Mouse (Mus musculus): Measurements from ENCODE around the gene Stat6.
A peak's percentile ranks its signal among the peaks of the same experiment; 100 is the strongest.

Gene Stat6

DNA sequence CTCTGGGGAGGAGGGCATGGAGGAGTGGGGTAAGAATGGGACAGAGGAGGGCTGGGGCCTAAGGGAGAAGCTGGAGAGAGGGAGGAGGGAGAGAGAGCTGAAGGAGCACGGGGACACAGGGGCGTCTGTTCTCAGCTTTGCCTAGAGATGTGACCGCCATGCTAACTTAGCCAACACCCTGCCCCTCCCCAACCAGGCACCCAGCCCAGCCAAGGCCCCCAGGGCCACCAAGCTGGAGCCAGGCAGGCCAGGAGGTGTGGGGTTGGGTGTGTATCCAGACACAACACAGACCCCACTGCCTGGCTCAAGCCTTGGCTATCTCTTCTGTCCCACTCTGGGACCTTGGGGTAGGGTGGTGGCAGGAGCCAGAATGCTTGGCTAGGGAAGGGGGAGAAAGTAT lies 27.2 kb upstream of the Stat6 start:
- peak; percentile 17 for DNase-seq

- DNase-seq, result no peak
Observed at GRCm38 (mm10) chr10:127616261-127616679, 26.5 kb upstream of the Stat6 start.

- no peak for DNase-seq
Observed at GRCm38 (mm10) chr10:127617294-127617693, 25.5 kb upstream of the Stat6 start.

- peak; percentile 54 for DNase-seq
Observed at GRCm38 (mm10) chr10:127618173-127618572, 24.6 kb upstream of the Stat6 start.

DNA sequence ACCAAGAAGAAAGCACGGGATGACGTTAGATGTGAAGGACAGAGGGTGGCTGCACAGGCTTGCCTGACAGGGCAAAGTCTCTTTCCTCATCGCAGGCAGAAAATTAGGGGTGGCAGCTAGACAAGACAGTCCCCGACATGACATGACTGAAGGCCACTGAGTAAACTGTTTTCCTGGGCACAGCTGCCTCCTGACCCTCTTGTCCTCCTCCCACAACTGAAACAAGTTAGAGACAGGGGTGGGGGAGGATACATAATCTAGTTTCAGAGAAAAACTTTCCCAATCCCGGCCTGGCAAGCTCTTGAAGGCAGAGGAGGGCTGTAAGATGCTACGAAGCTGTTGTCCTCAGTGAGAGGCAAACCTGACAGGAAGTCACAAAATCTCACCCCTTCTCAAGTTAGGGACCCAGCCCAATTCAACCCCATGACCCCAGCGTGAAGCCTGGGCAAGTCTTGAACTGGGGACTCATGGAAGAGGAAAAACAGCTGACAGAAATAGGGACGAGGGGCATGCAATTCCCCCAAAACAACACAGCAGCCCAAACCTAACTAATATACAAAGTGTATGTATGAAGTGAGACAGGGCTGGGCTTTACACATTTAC lies 23.6 kb upstream of the Stat6 start:
- peak; percentile 41 for DNase-seq

GRCm38 (mm10) chr10:127619941-127620405 lies 22.8 kb upstream of the Stat6 start:
- no peak for DNase-seq

GRCm38 (mm10) chr10:127620406-127621190 lies 22.2 kb upstream of the Stat6 start, which contains the start of gene Lrp1:
Gene Lrp1 (minus strand): TSS chr10:127621148.
- DNase-seq, result no peak

- peak; percentile 88 for DNase-seq
Observed at GRCm38 (mm10) chr10:127621191-127622056, 21.4 kb upstream of the Stat6 start.

- peak; percentile 76 for DNase-seq
Observed at GRCm38 (mm10) chr10:127622057-127622392, 20.8 kb upstream of the Stat6 start.

- DNase-seq, result no peak
Observed at GRCm38 (mm10) chr10:127622661-127623060, 20.1 kb upstream of the Stat6 start.

GRCm38 (mm10) chr10:127623439-127624216 lies 19.2 kb upstream of the Stat6 start:
- no peak for DNase-seq

GRCm38 (mm10) chr10:127626433-127626832 lies 16.4 kb upstream of the Stat6 start:
- DNase-seq, result no peak

GRCm38 (mm10) chr10:127631261-127632214 lies 11.2 kb upstream of the Stat6 start:
- no peak for DNase-seq

GRCm38 (mm10) chr10:127632668-127633271 lies 10.0 kb upstream of the Stat6 start:
- no peak for DNase-seq

- DNase-seq, result no peak
Observed at GRCm38 (mm10) chr10:127640421-127640820, 2.4 kb upstream of the Stat6 start.

DNA sequence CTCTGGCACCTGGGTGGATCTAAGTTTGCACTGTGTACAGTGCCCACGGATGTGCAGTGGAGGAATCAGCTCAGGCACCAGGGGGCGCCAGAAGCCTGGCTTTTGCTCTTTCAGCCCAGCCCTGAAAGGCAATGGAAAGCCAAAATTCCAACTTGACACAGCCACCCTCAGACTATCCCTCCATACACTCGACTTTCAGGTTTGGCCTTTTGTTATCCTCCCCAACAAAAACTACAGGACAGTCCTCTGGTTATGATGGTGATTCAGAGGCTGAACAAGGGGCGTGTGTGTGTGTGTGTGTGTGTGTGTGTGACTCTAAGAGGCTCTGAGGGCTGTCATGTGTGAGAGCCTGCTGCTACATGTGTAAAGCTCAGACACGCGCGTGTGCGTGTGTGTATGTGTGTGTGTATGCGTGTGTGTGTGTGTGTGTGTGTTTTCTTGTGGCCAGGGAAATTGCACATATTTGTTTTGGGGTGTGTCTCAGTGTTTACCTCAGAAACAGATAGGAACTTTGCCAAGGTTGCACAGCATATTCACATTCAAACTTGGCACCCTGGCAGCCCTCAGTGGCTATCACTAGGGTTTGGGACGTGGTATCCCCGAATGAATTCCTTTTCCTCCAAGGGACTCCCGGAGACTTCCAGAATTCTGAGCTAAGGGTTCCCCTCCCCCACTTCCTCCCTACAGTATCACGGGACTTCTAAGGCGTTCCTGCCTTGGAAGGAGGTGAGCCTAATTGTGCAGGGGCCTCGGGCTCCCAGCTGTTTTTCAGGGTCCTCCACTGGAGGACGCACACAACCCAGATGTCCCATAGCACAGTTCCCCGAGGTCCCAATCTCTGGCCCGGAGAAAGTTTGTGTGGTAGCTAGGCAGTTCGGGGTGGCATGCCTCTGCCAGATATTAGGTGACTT lies 670 bp upstream of the Stat6 start:
- DNase-seq, result peak; percentile 97

DNA sequence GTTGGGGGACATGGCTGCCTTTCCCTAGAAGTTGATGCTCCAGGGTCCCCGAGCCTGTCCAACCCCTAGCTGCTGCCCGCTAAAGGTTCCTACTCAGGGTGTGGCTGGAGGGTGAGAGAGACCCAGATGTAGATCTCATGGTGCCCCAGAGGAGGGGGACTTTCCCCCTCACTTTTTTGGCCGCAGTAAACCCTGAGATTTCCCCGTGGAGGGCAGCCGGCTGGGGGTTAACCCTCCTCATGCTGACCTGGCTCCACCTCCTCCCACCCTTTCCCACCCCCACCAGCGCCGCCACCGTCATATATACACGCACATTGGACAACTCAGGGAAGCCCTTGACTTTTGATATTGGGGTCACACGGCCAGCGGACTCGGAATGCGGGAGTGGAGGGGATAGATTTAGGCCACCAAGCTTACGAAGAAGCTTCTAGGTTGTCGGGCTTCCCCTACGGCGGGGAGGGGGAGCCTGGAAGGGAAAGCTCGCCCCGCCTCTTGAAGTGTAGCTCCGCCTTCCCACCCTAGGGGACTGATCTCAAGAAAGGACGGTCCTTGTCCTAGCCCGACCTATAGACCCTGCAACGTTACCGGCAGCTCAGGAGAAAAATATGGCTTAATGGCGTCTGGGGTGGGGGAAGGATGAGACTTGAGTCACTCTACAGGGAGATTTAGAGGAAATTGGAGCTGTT lies 910 bp downstream of the Stat6 start:
- DNase-seq, result peak; percentile 83

GRCm38 (mm10) chr10:127645791-127646190 lies 3.0 kb downstream of the Stat6 start:
- DNase-seq, result no peak
